Mouse (Mus musculus) megakaryocyte, embryonic 14.5 days (primary cell): ENCODE measurements at regions not wholly inside any gene's neighbourhood (a gene's known extent, or its start where the extent isn't known, plus 50 kb on each side); places are given as distances from the start of the nearest gene placed in this dataset.

ENCODE experiments used
- H3K27me3 ChIP-seq: replicated peaks from 2 replicates; pipeline ENCODE3; 2012; ENCODE audit warnings: inconsistent platforms
- H3K36me3 ChIP-seq: replicated peaks from 2 replicates; pipeline ENCODE3; 2012; ENCODE audit warnings: low read length, inconsistent platforms, mixed read lengths
- H3K4me1 ChIP-seq: 2 replicates; pipeline ENCODE4 v1.6.1; 2012; ENCODE audit warnings: inconsistent platforms
- H3K4me3 ChIP-seq: replicated peaks from 2 replicates; pipeline ENCODE3; 2012; ENCODE audit warnings: moderate library complexity, mild to moderate bottlenecking, inconsistent platforms
- H3K9me3 ChIP-seq: 2 replicates; pipeline ENCODE4 v1.6.1; 2012; ENCODE audit warnings: inconsistent platforms
- FLI1 ChIP-seq: IDR thresholded peaks from 2 replicates; pipeline ENCODE4 v1.6.1; 2012; ENCODE audit warnings: low read length, inconsistent platforms, mixed read lengths
- GATA1 ChIP-seq: IDR thresholded peaks from 3 replicates; pipeline ENCODE4 v1.6.1; 2012; ENCODE audit warnings: mixed read lengths, low read length, inconsistent platforms, borderline replicate concordance

- Histone ChIP-seq H3K4me1 (no peaks in the 10 kb centered on the region), H3K4me3 (no peak overlapping the region), H3K36me3 (no peaks in the 10 kb centered on the region), H3K9me3 (peaks cover 79% of the 10 kb centered on the region), H3K27me3 (no peaks in the 10 kb centered on the region)
- TF ChIP-seq GATA1 (no peak), FLI1 (no peak)
These were observed 59.6 kb upstream of the Cdh4 start for GRCm38 (mm10) chr2:179382594-179382993.

- peak overlapping the region; percentile 25 for H3K4me3 ChIP-seq
- peaks cover 77% of the 10 kb centered on the region for H3K9me3 ChIP-seq
- H3K27me3 ChIP-seq = no peaks in the 10 kb centered on the region
- H3K36me3 ChIP-seq = no peaks in the 10 kb centered on the region
- no peak for TF ChIP-seq FLI1
- no peak for TF ChIP-seq GATA1
- H3K4me1 ChIP-seq = no peaks in the 10 kb centered on the region
These were observed 55.4 kb upstream of the Cdh4 start for GRCm38 (mm10) chr2:179386871-179387270.

- Histone ChIP-seq H3K36me3 (no peaks in the 10 kb centered on the region), H3K9me3 (peaks cover 74% of the 10 kb centered on the region), H3K4me1 (no peaks in the 10 kb centered on the region), H3K4me3 (no peak overlapping the region), H3K27me3 (no peaks in the 10 kb centered on the region)
- TF ChIP-seq GATA1 = no peak
- TF ChIP-seq FLI1 = no peak
These were observed 51.7 kb upstream of the Cdh4 start for GRCm38 (mm10) chr2:179390486-179390885.

- Histone ChIP-seq H3K36me3 (no peaks in the 10 kb centered on the region), H3K4me1 (no peaks in the 10 kb centered on the region), H3K4me3 (no peak overlapping the region), H3K27me3 (no peaks in the 10 kb centered on the region), H3K9me3 (peaks cover 77% of the 10 kb centered on the region)
- TF ChIP-seq GATA1 = no peak
These were observed 51.2 kb upstream of the Cdh4 start for GRCm38 (mm10) chr2:179390924-179391461.
